Mouse (Mus musculus): Measurements from ENCODE around the gene Chchd6.

Chchd6 gene

DNA sequence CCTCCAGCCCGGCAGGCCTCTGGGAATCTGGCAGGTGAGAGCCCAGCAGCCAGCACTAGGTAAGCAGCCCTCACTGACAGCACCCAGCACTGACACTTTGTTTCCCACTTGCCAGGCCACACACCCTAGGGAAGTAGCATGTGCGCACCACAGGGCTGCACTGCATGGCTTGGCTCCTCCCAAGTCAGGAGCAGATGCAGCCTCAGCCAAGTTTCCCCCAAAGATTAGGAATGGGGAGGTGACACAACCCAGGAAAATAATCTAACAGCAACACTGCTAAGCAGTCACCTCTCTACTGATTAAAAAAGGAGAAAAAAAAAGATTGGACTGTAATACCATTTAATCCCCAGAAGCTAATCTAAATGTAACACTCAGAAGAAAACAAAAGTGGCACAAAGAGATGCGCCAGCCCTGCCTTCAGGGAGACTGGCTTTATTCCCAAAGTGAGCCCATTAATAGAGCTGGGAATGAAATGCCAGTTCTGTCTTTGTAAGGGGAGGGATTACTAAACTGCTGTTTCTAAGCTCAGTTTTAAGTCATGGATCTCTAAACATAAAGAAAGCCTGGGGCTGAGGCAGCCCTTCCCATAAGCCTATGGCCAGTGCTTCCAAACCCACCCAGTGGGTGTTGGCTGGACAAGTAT, 188.1 kb downstream of the Chchd6 start:
- DNase-seq (ENCODE audit: low read depth, low spot score), result no peak

DNA sequence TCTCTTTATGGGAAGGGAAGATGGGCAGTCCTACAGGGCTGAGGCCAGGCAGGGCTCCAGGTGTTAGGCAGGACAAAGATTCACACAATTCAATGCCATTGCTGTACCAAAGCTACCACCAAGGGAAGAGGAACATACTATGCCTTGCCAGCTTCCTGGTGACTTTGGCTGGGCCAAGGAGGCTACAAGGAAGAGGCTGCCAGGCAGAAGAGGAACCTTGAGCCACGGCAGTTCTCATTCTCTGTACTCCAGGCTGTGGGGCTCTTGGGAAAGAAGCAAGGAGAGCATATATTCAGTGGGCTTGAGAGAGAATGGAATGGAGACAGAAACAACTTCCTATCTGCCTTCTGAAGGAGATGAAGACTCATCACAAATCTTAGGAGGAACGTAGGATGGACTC, 190.5 kb downstream of the Chchd6 start:
- DNase-seq (ENCODE audit: low read depth, low spot score), result no peak

DNA sequence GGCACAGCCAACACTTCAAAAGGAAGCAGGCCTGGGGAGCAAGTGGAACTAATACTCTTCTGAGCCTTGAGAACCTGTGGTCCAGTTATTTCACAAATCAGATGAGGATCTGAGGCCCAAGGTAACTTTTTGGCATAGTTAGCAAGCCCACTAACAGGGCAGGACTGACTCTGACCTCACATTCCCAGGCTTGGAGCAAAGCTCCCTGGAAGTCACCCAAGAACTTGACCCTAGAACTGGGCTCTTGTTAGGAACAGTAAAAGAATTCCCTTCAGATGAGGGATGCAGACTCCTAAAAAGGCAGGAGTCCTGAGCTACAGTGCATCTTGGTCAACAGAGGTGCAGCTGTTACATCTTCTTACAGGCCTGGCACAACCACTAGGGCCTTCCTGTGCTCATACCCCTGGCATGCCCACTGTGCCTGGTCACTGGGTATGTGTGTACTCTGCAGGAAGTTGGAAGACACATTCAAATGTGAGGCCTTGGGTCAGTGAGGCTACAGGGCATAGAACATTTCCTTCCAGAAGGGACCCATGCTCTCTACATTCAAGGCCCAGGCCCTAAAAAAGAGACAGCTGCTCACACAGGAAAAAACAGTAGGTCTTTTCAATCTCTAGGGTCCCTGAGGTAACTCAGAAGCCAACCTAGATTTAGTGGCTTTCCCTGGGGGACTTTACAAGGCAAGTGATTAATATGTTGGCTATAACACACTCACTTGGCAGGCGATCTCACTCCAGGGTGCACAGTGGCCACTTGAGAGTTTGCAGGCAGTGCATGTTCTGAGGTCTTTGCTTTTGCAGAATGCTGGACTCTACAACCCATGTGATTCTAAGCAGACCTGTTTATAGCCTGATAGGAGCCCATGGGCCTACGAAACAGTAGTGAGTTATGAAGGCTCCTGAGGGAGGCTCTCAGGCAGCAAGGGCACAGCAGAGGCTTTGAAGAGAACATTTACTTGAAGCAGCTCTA, 191.9 kb downstream of the Chchd6 start:
- no peak for DNase-seq (ENCODE audit: low read depth, low spot score)

DNA sequence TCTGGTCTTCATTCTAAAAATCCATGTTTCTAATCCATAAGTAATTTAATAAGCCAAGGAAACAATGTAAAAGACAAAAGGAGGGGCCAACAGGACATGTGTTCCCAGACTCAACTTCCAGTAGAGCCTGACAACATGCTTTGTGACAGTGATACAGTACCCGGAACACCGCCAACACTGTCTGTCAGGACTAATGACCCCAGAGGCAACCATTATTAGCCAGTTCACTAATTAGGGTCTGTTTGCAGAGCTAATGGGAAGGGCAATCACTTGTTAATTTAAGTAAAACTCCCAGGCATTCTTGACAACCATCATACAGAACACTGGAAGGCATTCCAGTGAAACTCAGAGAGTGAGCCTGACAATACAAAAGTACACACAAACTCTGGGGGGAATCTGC, 193.0 kb downstream of the Chchd6 start:
- DNase-seq (ENCODE audit: low read depth, low spot score), result no peak

DNA sequence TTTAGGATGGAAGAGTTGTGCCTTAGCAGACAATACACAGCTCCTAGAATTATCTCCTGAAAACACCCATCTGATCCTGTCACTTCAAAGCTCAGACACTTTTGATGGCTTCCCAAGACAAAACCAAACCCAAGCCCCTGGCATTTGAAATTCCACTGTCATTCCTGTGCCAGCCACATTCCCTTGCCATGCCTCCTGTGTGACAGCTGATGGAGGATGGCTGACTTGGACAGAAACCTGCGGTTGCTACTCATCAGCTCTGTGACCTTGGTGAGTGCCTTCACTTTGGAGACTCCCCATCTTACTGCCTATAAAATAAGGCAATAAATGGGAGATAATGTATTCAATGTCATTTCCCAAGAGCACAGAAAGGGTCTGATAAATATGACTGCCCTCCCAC, 195.9 kb downstream of the Chchd6 start:
- no peak for DNase-seq (ENCODE audit: low read depth, low spot score)

DNA sequence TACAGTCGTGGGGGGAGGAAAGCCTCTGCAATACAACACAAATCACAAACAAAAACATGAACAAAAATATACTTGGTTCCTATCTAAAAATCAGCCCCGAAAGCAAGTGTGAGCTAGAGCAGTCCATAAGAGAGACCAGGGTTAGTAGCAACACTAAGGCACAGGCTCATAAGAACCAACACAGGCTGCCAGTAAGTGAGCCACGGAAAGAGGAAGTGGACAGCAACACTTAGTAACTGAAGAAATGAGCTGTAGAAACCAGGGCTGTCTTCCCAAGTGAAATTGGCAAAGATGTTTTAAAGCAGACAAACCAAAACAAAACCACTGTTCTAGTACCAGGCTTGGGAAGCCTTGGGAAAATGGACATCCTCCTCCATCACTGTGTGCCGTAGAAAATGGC, 197.5 kb downstream of the Chchd6 start:
- DNase-seq (ENCODE audit: low read depth, low spot score), result no peak

DNA sequence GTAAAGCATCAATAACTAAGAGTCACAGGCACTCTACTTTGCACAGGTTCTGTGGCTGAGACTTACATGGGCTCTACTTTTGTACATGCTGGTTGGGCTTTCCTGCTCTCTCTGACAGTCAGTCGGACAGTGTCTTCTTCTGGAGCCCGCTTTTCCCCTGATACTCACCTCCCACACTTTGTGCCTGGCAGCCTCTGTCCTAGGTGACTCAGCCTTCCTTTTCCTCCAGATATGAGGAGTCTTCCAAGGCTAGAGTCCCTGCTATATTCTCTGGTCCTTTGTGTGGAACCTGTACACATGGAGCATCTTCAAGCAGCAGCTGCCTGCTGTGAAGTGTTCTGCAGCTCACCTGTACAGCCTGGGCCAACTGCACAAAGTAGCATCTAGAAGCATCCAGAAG, 201.6 kb downstream of the Chchd6 start:
- DNase-seq (ENCODE audit: low read depth, low spot score), result no peak

DNA sequence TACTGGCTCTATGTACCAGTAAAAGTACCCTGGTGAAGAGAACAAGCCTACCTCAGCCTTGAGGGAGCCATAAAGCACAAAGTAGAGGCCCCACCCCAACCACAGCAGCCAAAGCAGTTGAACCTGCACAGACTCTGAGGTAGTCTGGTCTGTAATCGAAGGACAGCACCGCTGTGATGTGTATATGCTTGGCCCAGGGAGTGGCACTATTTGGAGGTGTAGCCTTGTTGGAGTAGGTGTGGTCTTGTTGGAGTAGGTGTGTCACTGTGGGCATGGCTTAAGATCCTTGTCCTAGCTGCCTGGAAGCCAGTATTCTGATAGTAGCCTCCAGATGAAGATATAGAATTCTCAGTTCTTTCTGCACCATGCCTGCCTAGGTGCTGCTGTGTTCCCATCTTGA, 203.2 kb downstream of the Chchd6 start:
- no peak for DNase-seq (ENCODE audit: low read depth, low spot score)

DNA sequence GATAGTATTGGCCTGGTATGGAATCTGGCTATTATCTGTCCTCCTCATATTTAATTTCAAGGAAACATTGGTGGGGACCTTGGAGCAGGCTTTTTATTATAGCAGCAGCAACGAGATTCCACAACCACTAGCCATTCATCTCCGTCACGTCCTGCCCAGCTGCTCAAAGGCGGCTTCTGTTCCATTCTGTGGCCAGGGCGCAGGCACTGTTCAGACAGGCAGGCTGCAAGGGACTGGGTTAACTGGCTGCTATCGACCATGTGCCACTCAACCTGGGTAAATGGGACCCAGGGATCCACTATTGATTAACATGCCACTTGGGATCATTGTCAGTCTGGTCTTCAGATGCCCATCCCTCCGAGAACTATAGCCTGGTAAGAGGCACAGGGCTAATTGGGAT, 205.7 kb downstream of the Chchd6 start:
- DNase-seq (ENCODE audit: low read depth, low spot score), result no peak

DNA sequence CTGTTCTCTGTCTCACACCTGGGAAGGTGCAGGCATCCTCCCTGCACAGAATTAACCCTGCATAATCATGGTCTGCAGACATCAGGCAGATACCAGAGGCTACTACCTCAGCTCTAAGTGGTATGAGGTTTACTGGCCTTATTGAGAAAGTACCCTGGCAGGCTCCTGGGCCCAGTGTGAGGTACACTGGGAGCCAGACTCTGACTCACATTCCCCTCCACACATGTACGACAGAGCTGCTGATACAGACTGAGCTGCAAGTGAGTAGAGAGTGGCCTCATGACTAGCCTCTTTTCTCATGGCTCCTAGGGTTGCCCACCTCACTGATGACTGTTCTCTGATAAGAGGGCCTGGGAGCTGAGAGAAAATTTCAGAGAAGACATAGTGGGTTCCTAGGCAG, 208.5 kb downstream of the Chchd6 start:
- no peak for DNase-seq (ENCODE audit: low read depth, low spot score)

DNA sequence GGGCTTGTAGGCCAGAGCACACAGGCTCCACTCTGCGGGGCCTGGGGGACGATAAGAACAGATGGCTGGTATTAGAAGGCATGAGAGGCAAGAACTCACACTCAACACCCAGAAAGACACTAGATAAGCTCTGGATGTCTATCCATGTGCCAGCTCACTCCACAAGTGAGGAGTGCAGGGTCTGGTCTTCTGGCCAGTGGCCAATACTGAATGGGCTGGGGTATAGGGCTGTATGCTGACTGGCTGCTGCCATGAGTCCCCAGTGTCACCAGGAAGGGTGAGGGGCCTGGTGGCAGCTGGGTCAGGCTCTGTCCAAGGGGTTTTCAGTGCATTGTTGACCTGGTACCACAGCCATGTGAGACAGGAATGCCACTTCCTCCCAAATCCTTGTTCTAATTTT, 210.8 kb downstream of the Chchd6 start:
- DNase-seq (ENCODE audit: low read depth, low spot score), result no peak

DNA sequence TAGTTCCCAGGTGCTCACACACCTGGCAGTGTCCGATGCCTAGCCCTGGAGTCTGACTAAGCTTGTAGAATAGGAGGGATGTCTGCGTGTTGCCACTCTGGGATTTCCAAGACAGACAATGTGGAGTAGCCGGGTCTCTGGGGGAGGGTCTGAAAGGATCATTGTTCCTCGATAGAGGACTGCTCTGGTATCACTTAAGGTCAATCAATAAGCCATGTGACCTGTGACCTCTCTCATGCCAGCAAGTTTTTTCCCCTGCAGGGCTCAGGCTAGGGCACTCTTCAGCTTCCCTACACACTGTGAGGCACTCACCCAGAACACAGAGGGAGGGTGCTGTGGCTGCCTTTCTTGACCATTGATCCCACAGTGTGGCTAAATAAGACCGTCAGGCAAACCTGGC, 213.6 kb downstream of the Chchd6 start:
- DNase-seq (ENCODE audit: low read depth, low spot score), result no peak

DNA sequence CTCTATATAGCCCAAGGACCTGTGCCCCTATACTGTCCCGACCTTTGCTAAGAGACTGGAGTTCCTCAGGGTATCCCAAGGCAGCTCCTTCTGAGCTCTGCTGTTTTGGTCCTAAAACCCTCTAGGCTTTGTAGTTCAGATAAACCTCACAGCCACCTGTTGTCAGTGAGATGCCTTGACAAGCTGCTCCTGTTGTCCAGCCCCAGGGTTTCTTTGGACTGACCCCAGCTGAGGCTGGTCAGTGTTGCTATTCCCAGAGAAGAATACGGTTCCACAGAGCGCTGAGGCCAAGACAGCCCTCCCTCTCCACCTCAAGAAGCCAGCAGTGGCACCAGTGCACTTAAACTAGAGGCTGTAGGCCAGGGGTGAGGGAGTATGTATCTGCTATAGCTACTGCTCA, 214.3 kb downstream of the Chchd6 start:
- no peak for DNase-seq (ENCODE audit: low read depth, low spot score)

DNA sequence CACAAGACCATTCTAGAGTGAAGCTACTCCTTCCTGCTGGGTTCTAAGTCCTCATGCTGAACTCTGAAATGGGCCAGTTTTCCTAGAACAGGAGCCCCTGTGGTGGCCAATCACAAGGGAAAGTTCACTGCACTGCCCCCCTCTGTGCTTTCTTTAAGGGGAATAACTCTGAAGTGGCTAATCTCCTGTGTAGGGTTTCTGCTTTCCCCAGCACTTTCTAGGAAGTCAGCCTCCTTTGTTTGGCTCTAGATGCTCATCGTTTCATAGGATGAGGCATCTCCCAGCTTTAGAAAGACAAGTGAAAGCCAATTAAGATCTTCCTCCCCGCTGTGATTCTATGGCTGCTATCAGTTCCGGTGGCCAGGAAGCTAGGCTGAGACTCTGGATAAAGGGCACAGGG, 214.7 kb downstream of the Chchd6 start:
- no peak for DNase-seq (ENCODE audit: low read depth, low spot score)

DNA sequence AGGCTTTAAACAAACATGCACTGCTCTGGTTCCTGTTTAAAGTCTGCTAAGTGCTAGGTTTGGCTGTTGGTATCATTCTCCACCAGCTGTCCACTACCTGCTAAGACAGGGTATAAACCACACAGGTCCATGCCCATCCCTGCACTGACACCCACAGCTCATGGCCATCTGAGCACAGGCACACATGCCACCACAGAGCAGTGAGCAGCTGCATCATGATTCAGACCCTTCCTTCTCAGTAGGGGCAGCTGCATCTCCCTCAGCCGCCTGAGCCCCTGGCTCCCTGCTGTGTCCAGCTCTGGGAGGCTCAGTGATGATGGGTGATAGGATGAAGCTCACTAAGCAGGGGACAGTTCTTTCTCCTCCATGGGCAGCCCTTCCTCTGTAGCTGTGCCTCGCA, 217.2 kb downstream of the Chchd6 start:
- no peak for DNase-seq (ENCODE audit: low read depth, low spot score)

DNA sequence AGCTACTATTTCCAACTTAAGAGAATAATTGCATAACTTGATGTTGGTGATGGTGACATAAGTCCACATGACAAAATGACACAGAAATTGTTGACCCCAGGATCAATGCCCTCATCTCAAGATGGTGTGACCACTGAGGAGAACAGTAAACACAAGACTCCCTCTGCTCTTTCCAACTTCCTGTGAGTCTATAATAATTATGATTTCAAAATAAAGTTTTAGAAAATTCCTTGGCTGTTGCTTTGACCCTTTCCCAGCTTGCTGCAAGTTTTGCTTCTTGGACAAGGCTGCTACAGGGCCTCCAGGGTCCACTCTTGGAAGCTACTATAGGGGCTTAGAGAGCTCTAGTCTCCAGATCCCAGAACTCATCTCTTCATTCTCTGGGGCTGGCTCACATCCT, 226.6 kb downstream of the Chchd6 start:
- no peak for DNase-seq (ENCODE audit: low read depth, low spot score)

DNA sequence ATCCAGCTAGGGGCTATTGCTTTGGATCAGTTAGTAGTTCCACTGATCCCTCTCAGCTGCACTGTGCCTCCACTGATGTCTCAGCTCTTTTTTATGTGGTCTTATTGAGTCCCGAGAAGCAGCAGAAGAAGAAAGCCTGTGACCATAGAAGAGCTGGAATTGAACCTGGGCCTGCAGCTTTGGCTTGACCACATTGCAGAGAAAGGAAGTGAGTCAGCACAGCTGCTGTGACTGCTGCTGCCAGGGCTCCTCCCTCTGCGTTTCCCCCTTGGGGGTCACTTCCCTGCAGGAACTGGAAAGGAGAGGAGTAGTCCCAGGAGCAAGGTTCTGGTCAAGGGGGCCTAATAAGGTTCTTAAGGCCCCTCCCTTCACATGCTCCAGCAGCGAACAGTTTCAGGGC, 231.1 kb downstream of the Chchd6 start:
- no peak for DNase-seq (ENCODE audit: low read depth, low spot score)

DNA sequence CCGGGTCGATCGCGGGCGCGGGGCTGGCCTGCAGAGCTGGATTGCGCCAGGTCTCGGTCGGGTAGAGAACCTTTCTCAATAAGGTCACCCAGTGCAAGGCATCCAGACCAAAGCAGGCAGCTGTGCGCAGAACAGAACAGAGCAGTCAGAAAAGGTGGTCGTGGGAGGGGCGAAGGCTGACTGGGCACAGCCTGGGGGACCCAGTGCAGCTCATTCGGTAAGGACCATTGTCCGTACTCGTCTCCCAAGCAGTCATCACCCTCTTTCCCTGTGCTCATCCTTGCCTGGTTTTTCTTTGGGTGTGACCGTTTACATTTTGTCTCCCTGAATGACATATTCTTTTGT, 232.4 kb downstream of the Chchd6 start:
- DNase-seq (ENCODE audit: low read depth, low spot score), result no peak

DNA sequence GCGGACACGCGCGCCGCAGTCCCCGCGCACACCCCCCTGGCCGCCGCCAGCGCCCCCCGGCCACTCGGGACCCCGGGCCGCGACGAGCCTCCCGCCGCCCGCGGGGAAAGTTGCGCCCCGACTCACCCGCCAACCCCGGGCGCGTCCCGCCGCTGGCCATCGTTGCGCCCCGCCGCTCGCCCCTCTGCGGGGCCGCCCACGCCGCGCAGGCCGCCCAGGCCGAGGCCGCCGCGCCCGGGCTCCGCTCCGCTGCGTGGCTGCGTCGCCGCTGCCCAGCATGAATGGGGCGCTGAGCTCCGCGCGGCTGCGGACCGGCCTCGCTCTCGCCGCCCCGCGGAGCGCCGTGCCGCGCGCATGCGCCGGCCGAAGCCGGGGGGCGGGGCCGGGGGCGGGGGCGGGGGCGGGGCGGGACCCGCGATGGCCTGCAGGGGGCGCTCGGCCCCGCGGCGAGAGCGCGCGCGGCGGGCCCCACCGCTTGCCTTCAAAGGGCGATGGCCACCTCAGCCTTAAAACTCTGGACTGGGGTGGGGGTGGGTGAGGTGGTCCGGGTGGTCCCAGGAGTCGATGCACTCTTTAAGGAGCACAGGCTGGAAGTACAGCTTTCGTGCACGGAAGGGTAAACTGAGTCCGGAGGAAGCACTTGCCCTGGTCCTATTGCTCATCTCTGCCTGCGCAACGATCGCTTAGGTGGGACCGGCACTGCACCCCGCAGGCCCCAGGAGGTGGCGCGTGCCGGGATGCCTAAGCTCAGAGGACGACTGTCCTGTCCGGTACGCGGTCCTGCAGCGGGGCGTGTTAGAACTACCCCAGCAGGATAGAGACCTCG, 233.0 kb downstream of the Chchd6 start, which contains the start of gene Plxna1:
Gene Plxna1 (minus strand): TSS at position 340 of the 826 bp plus-strand sequence.
- DNase-seq (ENCODE audit: low read depth, low spot score), result no peak

DNA sequence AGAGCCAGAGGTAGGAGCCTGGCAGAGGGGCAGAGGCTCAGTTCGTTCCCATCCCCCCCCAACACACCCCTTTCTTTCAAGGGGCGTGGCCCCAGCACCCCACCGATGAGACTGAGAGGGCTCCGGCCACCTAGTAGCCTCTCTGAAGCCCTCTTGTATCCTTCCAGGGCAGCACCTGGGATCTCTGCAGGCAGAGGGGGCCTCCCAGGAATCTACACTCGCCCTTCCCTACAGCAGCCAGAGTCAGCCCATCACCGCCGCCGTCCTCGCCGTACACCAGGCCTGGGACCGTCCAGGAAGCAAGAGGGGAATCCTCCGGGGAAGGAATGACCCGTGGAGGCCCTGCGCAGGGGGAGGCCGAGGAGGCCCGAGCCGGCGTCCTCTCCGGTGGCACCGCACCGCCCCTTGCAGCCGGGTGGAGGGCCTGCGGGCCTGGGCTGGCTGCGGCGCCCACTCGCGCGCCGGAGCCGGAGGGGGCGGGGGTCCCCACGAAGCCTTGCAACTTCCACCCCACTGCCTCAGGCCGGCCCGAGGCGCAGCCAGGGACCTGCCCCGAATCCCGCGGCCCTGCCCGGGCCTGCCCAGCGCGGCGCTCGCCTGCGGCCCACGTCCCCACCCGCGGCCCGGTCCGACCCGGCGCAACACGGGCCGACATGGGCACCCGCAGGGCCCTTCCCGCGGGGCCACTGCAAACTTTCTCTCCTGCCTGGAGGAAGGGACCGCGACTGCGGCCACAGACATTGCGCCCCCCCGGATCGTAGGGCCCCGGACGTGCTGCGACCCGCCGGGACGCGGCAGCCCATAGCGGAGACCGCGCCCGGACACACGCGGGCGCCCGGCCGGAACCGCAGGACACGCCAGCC, 233.8 kb downstream of the Chchd6 start:
- DNase-seq (ENCODE audit: low read depth, low spot score), result no peak

DNA sequence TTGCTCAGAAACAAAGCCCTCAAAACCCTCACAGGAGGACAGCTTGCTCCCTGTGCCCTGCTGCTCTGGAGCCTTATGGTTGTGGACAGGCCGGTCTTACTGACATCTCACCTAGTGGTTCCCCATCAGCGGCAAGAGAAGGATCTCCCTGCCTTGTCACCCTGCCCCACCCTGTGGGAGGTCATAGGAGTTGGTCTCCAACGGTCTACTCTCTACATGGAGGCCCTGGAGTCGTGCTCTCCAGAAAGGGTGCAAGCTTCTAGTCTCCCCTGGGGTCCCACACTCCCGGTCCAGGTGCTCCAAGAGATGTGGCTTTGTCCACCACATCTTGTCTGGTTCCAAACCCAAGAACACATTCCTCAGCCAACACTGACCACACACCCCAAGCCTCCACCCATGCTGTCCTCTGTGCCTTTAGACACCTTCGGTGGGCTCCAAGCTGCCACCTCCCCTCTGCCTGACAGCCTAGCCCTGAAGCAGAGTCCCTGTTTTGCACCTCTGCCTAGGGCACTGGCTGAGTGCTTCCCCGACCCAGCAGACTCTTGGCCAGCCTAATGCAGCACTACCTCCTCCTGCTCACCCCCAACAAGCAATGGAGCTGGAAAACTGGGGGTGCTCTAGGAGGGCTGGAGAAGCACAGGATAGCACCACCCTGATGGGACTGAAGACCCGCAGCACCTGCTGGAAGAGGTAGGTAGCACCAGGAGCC, 234.6 kb downstream of the Chchd6 start:
- no peak for DNase-seq (ENCODE audit: low read depth, low spot score)
